ENCODE assay signal across 14 mouse cellular contexts in genomic region chr9:72686506-72686905, GRCm38 (mm10). TPM values are rescaled to one million over a fixed set of nuclear protein-coding genes. Genes with fewer than 3 reads are reported as not detected.
A peak's percentile ranks its signal among the peaks of the same experiment; 100 is the strongest.
DNase-seq lines count a peak whose midpoint lies in the region; ATAC-seq and TF ChIP-seq lines count a peak whose summit lies in the region.
"Had no signal": no experiment of that assay in that cellular context is flagged by ENCODE, and none has a peak within 500 bp of the region (broad histone marks: within the 10 kb centered on the region; RNA-seq: fewer than 3 reads in every experiment).

No protein-coding gene starts in this region.

- H3K27ac ChIP-seq in kidney, adult 2 months (ENCODE audit: insufficient read depth, low read depth, low read length) = 0 out of 2 replicates have a peak overlapping the region, but pooled peaks have one; percentile 28
- no peak overlapping the region for H3K27ac ChIP-seq in kidney, embryonic 14.5 days (ENCODE audit: low read depth, low read length)
- peak overlapping the region; percentile 75 for H3K27ac ChIP-seq in heart, embryonic 15.5 days
- H3K27ac ChIP-seq: forebrain, embryonic 13.5 days had no signal

- no peak overlapping the region for H3K4me3 ChIP-seq in kidney, adult 2 months (ENCODE audit: insufficient read depth, low read depth, low read length)
- H3K4me3 ChIP-seq in kidney, embryonic 14.5 days (ENCODE audit: low read length) = no peak overlapping the region
- no peak overlapping the region for H3K4me3 ChIP-seq in heart, embryonic 15.5 days
- H3K4me3 ChIP-seq: forebrain, embryonic 13.5 days; limb, embryonic 15.5 days; megakaryocyte, embryonic 14.5 days had no signal

- no peak for TF ChIP-seq POLR2A in kidney, adult 2 months (IDR thresholded peaks at IDR 0.05; ENCODE audit: low read depth, low read length)

- no peaks in the 10 kb centered on the region for H3K27me3 ChIP-seq in kidney, adult 2 months (replicated peaks; ENCODE audit: control insufficient read depth, insufficient read depth, low read length)
- H3K27me3 ChIP-seq in kidney, embryonic 14.5 days (ENCODE audit: control insufficient read depth, insufficient read depth, low read length) = no peaks in the 10 kb centered on the region
- H3K27me3 ChIP-seq in heart, embryonic 15.5 days = no peaks in the 10 kb centered on the region
- H3K27me3 ChIP-seq: forebrain, embryonic 13.5 days; limb, embryonic 15.5 days; megakaryocyte, embryonic 14.5 days had no signal

- no peaks in the 10 kb centered on the region for H3K9me3 ChIP-seq in kidney, embryonic 14.5 days (ENCODE audit: control insufficient read depth, low read length)
- no peaks in the 10 kb centered on the region for H3K9me3 ChIP-seq in heart, embryonic 15.5 days (replicated peaks)
- H3K9me3 ChIP-seq: forebrain, embryonic 13.5 days; limb, embryonic 15.5 days; megakaryocyte, embryonic 14.5 days had no signal

- WGBS in kidney, adult 2 months = 59% methylated on average over 4 of the region's 4 CpGs
- WGBS in kidney, embryonic 14.5 days = 82% methylated on average over 4 of the region's 4 CpGs
- WGBS in heart, embryonic 15.5 days = 43% methylated on average over 4 of the region's 4 CpGs

- no peak overlapping the region for H3K9ac ChIP-seq in kidney, embryonic 14.5 days (ENCODE audit: low read depth, low read length)
- no peak overlapping the region for H3K9ac ChIP-seq in heart, embryonic 15.5 days
- H3K9ac ChIP-seq: forebrain, embryonic 13.5 days; limb, embryonic 15.5 days had no signal

- peak; percentile 62 for DNase-seq in kidney, adult 2 months
- DNase-seq in retina, postnatal 1 day = peak; percentile 23
- DNase-seq in retina, embryonic 14.5 days (ENCODE audit: low spot score) = no peak
- no peak for DNase-seq in layer of hippocampus, postnatal 10 days (ENCODE audit: low spot score in 2 of 2)
- DNase-seq in right cerebral cortex, postnatal 25 days = no peak
- DNase-seq: embryo, embryonic 11 days; gastrocnemius, postnatal 25 days; thymus, postnatal 36 days had no signal

- TF ChIP-seq CTCF in kidney, adult 2 months (conservative IDR thresholded peaks at IDR 0.05; ENCODE audit: insufficient read depth, insufficient read length, low read depth, low read length) = no peak

- H3K4me1 ChIP-seq in kidney, adult 2 months (ENCODE audit: control insufficient read depth, insufficient read depth, low read length) = peaks cover 14% of the 10 kb centered on the region; the same call in 1 of the 2 replicates
- no peaks in the 10 kb centered on the region for H3K4me1 ChIP-seq in kidney, embryonic 14.5 days (ENCODE audit: control insufficient read depth, insufficient read depth, low read length)
- H3K4me1 ChIP-seq in heart, embryonic 15.5 days (replicated peaks) = peaks cover 31% of the 10 kb centered on the region
- H3K4me1 ChIP-seq: forebrain, embryonic 13.5 days had no signal

- no peak overlapping the region for H3K4me2 ChIP-seq in kidney, embryonic 14.5 days (replicated peaks; ENCODE audit: low read depth, low read length)
- H3K4me2 ChIP-seq in heart, embryonic 15.5 days = no peak overlapping the region
- H3K4me2 ChIP-seq: forebrain, embryonic 13.5 days; limb, embryonic 15.5 days had no signal

- ATAC-seq in kidney, embryonic 14.5 days (ENCODE audit: low FRiP score, low TSS enrichment) = no peak
- ATAC-seq in heart, embryonic 15.5 days (replicated peaks; ENCODE audit: insufficient number of reproducible peaks, insufficient read depth, low FRiP score, low read depth) = peak; percentile 44; the same call in 1 of the 2 replicates
- ATAC-seq: forebrain, embryonic 13.5 days; hindbrain, embryonic 16.5 days had no signal

- H3K36me3 ChIP-seq in kidney, adult 2 months (ENCODE audit: control insufficient read depth, insufficient read depth, low read length) = peaks cover 2% of the 10 kb centered on the region; the same call in 1 of the 2 replicates
- H3K36me3 ChIP-seq in kidney, embryonic 14.5 days (ENCODE audit: control insufficient read depth, insufficient read depth, low read length) = peaks cover 93% of the 10 kb centered on the region
- peaks cover 74% of the 10 kb centered on the region for H3K36me3 ChIP-seq in heart, embryonic 15.5 days

RNA-seq across cellular contexts. Expression of gene Nedd4, which starts 24.4 kb away (rescaled TPM):
- polyA plus RNA-seq in kidney, adult 2 months (2012; rRNA removed) = 104 and 118 TPM in 2 replicates
- polyA plus RNA-seq in kidney, embryonic 14.5 days (2014; fragmentation: Nextera tagmentation; extraction: Ambion mirVana) = 448 and 806 TPM in 2 replicates
- polyA plus RNA-seq in heart, embryonic 15.5 days (2015; fragmentation: Nextera tagmentation; extraction: Ambion mirVana) = 450 and 481 TPM in 2 replicates
- total RNA-seq in layer of hippocampus, postnatal 10 days (2021) = 100 to 1,000 TPM; 342 to 359 TPM

Comparison
In these comparisons a context has a peak if more than half of its experiments do, and no peak if none do; other contexts are left out.
1. DNase-seq: peak in kidney, adult 2 months (single experiment) and retina, postnatal 1 day (single experiment); none in retina, embryonic 14.5 days (single experiment), layer of hippocampus, postnatal 10 days (0 of 2) and right cerebral cortex, postnatal 25 days (single experiment).